Comparison of ENCODE assay signal across 15 mouse cellular contexts in genomic region chr2:118961546-118961945, GRCm38 (mm10). TPM values are rescaled to one million over a fixed set of nuclear protein-coding genes. Genes with fewer than 3 reads are reported as not detected.
DNase-seq lines count a peak whose midpoint lies in the region; ATAC-seq and TF ChIP-seq lines count a peak whose summit lies in the region.
"Had no signal": no experiment of that assay in that cellular context is flagged by ENCODE, and none has a peak within 500 bp of the region (broad histone marks: within the 10 kb centered on the region; RNA-seq: fewer than 3 reads in every experiment).

No protein-coding gene starts in this region.

- H3K4me3 ChIP-seq in embryonic fibroblast, embryonic 13.5 days (ENCODE audit: insufficient read depth, low read length): no peak overlapping the region
- H3K4me3 ChIP-seq: forebrain, embryonic 13.5 days; layer of hippocampus, adult 2 months; limb, embryonic 12.5 days; midbrain, embryonic 13.5 days had no signal

- H3K27ac ChIP-seq in embryonic fibroblast, embryonic 13.5 days (ENCODE audit: insufficient read depth, low read length): peak overlapping the region; percentile 45; the same call in 1 of the 2 replicates
- H3K27ac ChIP-seq: forebrain, embryonic 13.5 days; layer of hippocampus, adult 2 months; limb, embryonic 12.5 days; midbrain, embryonic 13.5 days had no signal

- DNase-seq in layer of hippocampus, adult 11-12 months (ENCODE audit: low spot score): peak; percentile 24
- DNase-seq in layer of hippocampus, adult 18-20 months (ENCODE audit: low spot score in 2 of 2): no peak
- peak; percentile 23 for DNase-seq in adipocyte (ENCODE audit: low spot score)
- no peak for DNase-seq in heart, postnatal 10 days
- DNase-seq in left cerebral cortex, postnatal 36 days (ENCODE audit: low spot score in 2 of 2): no peak
- no peak for DNase-seq in left cerebral cortex, postnatal 10 days (ENCODE audit: extremely low spot score in 1 of 2, low spot score in 2 of 2)
- DNase-seq: cerebellum, adult 11 months; thymus, adult 18-20 months had no signal

- peak; percentile 26; the same call in 1 of the 2 replicates for TF ChIP-seq POLR2A in embryonic fibroblast, embryonic 13.5 days (IDR thresholded peaks at IDR 0.05; ENCODE audit: low read depth, low read length)

- peak; percentile 90 for ATAC-seq in monocyte, adult 5-6 weeks (replicated peaks; ENCODE audit: insufficient number of reproducible peaks, low FRiP score, low TSS enrichment, poor library complexity, severe bottlenecking)
- ATAC-seq: forebrain, embryonic 13.5 days; intestine, postnatal 0 days; midbrain, embryonic 13.5 days had no signal

- peaks cover 8% of the 10 kb centered on the region for H3K4me1 ChIP-seq in embryonic fibroblast, embryonic 13.5 days (ENCODE audit: control insufficient read depth, insufficient read depth, low read length)
- H3K4me1 ChIP-seq: forebrain, embryonic 13.5 days; limb, embryonic 12.5 days; midbrain, embryonic 13.5 days had no signal

- no peak for TF ChIP-seq CTCF in embryonic fibroblast, embryonic 13.5 days (IDR thresholded peaks at IDR 0.05; ENCODE audit: borderline replicate concordance, insufficient read depth, low read length)

- intact Hi-C loops in heart, postnatal 10 days (cut with DNase I): no loop called here
- intact Hi-C loops in left cerebral cortex, postnatal 36 days (cut with DNase I): no loop called here
- intact Hi-C loops in left cerebral cortex, postnatal 10 days (cut with DNase I): no loop called here

RNA-seq across cellular contexts. Expression of gene Chst14, which starts 35.2 kb away (rescaled TPM):
- 1 to 10 TPM; 3.2 to 3.3 TPM for total RNA-seq in layer of hippocampus, adult 18-20 months (2021)
- polyA plus RNA-seq in embryonic fibroblast, embryonic 13.5 days (2011; ENCODE audit: insufficient read length, low read depth, missing spikeins): 44.8 and 46.0 TPM in 2 replicates
- total RNA-seq in monocyte, adult 5-6 weeks (2017): 2.7 to 4.7 TPM in 2 of 3 replicates, not detected in the other
- total RNA-seq in heart, postnatal 10 days (2021): 10 to 100 TPM; 14.1 to 14.5 TPM
- 1 to 10 TPM; 1.5 to 2.0 TPM for total RNA-seq in left cerebral cortex, postnatal 36 days (2021)
- total RNA-seq in left cerebral cortex, postnatal 10 days (2021): 1 to 10 TPM; 2.4 to 2.9 TPM

Comparison
In these comparisons a context has a peak if more than half of its experiments do, and no peak if none do; other contexts are left out.
1. DNase-seq: peak in layer of hippocampus, adult 11-12 months (single experiment) and adipocyte (single experiment); none in layer of hippocampus, adult 18-20 months (0 of 2), heart, postnatal 10 days (0 of 2), left cerebral cortex, postnatal 36 days (0 of 2) and left cerebral cortex, postnatal 10 days (0 of 2).